In the genomic region with DNA sequence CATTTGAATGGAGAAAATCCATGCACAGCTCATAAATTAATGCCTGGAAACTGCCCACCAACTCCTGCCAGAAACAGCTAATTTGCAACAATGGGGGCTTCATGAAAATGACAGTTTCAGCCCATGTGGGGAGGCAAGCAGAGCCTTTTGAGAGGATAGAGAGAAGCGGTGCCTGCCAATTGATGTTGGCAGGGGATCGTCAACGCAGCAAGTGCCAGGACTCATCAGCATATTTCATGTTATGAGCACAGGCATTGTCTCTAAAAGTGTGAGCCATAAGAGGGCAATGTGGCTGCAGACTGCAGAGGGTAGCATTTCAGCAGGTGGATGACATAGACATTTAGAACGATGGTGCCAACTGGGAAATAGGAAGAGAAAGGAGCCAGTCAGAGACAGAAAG, we compare ENCODE assay signal across 10 mouse cellular contexts.
DNase-seq lines count a peak whose midpoint lies in the region; ATAC-seq and TF ChIP-seq lines count a peak whose summit lies in the region.
"Had no signal": no experiment of that assay in that cellular context is flagged by ENCODE, and none has a peak within 500 bp of the region (broad histone marks: within the 10 kb centered on the region; RNA-seq: fewer than 3 reads in every experiment).

No protein-coding gene starts in this region.

- 17% methylated on average over 4 of the region's 4 CpGs for WGBS in forebrain, postnatal 0 days

- TF ChIP-seq CTCF in forebrain, postnatal 0 days (IDR thresholded peaks at IDR 0.05; ENCODE audit: low read depth), result peak; percentile 52

- no peak overlapping the region for H3K27ac ChIP-seq in forebrain, postnatal 0 days (ENCODE audit: low read depth, low read length)
- H3K27ac ChIP-seq: limb, embryonic 12.5 days; neural tube, embryonic 12.5 days had no signal

- no peak overlapping the region for H3K9ac ChIP-seq in forebrain, postnatal 0 days
- H3K9ac ChIP-seq: limb, embryonic 12.5 days; neural tube, embryonic 12.5 days had no signal

- no peaks in the 10 kb centered on the region for H3K9me3 ChIP-seq in forebrain, postnatal 0 days (ENCODE audit: low read length)
- H3K9me3 ChIP-seq: limb, embryonic 12.5 days; neural tube, embryonic 12.5 days had no signal

- H3K4me3 ChIP-seq in forebrain, postnatal 0 days (ENCODE audit: low read depth, low read length), result no peak overlapping the region
- H3K4me3 ChIP-seq: limb, embryonic 12.5 days; neural tube, embryonic 12.5 days had no signal

- intact Hi-C loops in heart, postnatal 10 days (cut with DNase I), result no loop called here
- intact Hi-C loops in heart, postnatal 25 days (cut with DNase I), result no loop called here

- H3K4me2 ChIP-seq in forebrain, postnatal 0 days (ENCODE audit: low read depth), result no peak overlapping the region
- H3K4me2 ChIP-seq: limb, embryonic 12.5 days; neural tube, embryonic 12.5 days had no signal

- no peaks in the 10 kb centered on the region for H3K27me3 ChIP-seq in forebrain, postnatal 0 days (ENCODE audit: insufficient read depth, low read length)
- H3K27me3 ChIP-seq: limb, embryonic 12.5 days; neural tube, embryonic 12.5 days had no signal

- H3K36me3 ChIP-seq in forebrain, postnatal 0 days (ENCODE audit: insufficient read depth), result no peaks in the 10 kb centered on the region
- H3K36me3 ChIP-seq: limb, embryonic 12.5 days; neural tube, embryonic 12.5 days had no signal

- DNase-seq in heart, postnatal 10 days, result peak; percentile 12 to 13
- DNase-seq in heart, postnatal 25 days (ENCODE audit: low spot score), result no peak
- peak; percentile 90 for DNase-seq in forebrain, postnatal 0 days
- peak; percentile 1 for DNase-seq in left cerebral cortex, adult 11 months (ENCODE audit: low spot score)
- peak; percentile 5 to 17 for DNase-seq in right cerebral cortex, adult 2 months (ENCODE audit: low spot score in 2 of 2)
- no peak for DNase-seq in embryo, embryonic 10.5 days (ENCODE audit: low spot score)
- DNase-seq in urinary bladder, postnatal 14 days (ENCODE audit: low spot score), result no peak
- no peak for DNase-seq in natural killer cell, adult 2 months (ENCODE audit: low spot score in 2 of 2)

- ATAC-seq in forebrain, postnatal 0 days, result peak; percentile 97

- H3K4me1 ChIP-seq in forebrain, postnatal 0 days (ENCODE audit: insufficient read depth), result 0 out of 2 replicates have a peak, but pooled peaks cover 5% of the 10 kb centered on the region
- H3K4me1 ChIP-seq: neural tube, embryonic 12.5 days had no signal

Comparison
In these comparisons a context has a peak if more than half of its experiments do, and no peak if none do; other contexts are left out.
1. DNase-seq: peak in heart, postnatal 10 days (2 of 2), forebrain, postnatal 0 days (single experiment), left cerebral cortex, adult 11 months (single experiment) and right cerebral cortex, adult 2 months (2 of 2); none in heart, postnatal 25 days (single experiment), embryo, embryonic 10.5 days (single experiment), urinary bladder, postnatal 14 days (single experiment) and natural killer cell, adult 2 months (0 of 2).